Mouse (Mus musculus) embryo, embryonic 11.5 days (tissue): ENCODE results near the gene Mapkapk2.
A peak's percentile ranks its signal among the peaks of the same experiment; 100 is the strongest.
"Not testable (repeated sequence)": the region's sequence is repeated elsewhere in the genome, so short reads cannot be mapped to it uniquely, and the experiment has no call there.

ENCODE experiments used
- DNase-seq: peaks from one replicate; pipeline ENCODE4 v3.0.0-alpha.2; 2012; ENCODE audit warnings: low read depth, low spot score

Gene Mapkapk2

DNA sequence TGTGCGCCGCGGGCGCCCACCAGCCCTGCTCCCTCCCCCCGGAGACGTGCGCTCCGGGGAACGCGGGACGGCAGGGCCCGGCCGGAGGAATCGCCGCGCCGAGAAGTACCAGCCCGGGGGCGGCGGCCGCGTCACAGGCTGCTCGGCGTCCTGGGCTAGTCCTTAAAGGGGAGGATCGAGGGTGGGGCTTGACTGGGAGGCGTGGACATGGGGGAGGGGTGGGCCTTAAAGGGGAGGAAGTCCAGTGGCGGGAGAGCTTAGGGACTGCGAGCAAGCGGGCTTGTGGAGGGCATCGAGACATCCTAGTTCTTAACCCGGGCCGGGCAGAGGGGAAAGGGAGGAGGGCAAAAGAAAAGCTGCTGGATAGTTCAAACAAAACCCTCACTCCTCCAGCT, at the start of gene Mapkapk2:
TSS of gene Mapkapk2 (minus strand) at position 127 of the 395 bp plus-strand sequence.
- DNase-seq = peak; percentile 94

DNA sequence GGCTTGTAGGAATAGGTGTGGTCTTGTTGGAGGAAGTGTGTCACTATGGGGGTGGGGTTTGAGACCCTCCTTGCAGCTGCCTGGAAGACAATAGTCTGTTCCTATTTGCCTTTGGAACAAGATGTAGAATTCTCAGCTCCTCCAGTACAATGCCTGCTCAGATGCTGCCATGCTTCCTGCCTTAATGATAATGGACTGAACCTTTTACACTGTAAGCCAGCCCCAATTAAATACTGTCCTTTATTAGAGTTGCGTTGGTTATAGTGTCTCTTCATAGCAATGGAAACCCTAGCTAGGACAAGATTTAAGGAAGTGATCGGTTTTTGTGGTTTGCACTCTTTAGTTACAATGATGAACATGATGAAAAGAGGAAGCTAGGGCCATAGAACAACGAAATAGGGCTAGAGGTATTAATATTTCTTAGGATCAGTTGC, 48.6 kb upstream of the Mapkapk2 start:
- DNase-seq = no peak

DNA sequence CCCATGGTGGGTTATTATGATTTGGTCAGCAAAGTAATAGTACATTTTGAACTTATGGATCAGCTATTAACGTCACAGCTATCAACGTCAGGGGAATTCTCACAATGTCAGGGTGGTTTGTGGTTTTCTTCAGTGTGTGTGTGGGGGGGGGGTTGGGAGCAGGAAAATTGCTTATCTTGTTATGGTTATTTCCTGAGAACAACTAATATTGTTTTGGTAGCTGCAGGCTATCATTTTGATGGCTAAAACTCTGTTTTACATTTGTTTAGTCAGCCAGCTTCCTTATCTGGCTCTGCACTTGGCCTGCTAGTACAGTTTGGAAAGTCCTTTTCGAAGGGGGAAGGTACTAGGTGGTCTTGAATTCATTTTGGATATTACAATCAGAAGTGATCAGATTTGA, 47.6 kb upstream of the Mapkapk2 start:
- not testable (repeated sequence) for DNase-seq

DNA sequence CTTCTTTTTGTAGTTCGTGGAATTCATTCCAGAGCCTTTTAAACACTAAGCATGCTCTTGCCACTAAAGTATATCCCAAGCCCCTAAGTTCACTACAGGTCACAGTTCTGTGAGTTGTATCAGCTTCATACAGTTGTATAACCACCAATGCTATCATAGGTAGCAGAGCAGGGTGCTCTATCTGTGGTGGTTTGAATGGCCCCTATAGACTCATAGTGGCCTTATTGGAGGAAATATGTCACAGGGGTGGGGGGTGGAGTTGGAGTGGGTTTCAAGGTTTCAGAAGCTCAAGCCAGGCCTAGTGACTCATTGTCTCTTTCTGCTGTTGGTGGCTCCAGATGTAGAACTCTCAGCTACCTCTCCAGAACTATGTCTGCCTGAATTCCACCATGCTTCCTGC, 44.8 kb upstream of the Mapkapk2 start:
- DNase-seq = no peak

DNA sequence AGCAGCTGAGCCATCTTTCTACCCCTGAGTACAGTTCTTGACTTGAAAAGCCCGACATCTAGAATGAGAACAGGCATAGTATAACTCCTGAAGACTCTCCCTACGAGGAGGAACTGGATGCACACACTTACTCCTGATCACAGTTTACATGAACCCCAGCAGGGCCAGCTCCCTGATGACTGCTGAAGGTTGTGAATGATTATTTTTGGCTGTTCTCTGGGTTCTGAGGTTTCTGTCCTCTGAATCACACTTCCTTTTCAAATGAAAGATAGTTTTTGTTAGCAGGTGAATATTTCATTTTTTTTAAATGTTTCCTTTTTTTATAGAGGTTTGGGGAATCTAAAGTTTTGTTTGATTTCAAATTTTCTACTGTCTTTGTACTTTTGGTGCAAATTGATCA, 43.8 kb upstream of the Mapkapk2 start:
- no peak for DNase-seq

DNA sequence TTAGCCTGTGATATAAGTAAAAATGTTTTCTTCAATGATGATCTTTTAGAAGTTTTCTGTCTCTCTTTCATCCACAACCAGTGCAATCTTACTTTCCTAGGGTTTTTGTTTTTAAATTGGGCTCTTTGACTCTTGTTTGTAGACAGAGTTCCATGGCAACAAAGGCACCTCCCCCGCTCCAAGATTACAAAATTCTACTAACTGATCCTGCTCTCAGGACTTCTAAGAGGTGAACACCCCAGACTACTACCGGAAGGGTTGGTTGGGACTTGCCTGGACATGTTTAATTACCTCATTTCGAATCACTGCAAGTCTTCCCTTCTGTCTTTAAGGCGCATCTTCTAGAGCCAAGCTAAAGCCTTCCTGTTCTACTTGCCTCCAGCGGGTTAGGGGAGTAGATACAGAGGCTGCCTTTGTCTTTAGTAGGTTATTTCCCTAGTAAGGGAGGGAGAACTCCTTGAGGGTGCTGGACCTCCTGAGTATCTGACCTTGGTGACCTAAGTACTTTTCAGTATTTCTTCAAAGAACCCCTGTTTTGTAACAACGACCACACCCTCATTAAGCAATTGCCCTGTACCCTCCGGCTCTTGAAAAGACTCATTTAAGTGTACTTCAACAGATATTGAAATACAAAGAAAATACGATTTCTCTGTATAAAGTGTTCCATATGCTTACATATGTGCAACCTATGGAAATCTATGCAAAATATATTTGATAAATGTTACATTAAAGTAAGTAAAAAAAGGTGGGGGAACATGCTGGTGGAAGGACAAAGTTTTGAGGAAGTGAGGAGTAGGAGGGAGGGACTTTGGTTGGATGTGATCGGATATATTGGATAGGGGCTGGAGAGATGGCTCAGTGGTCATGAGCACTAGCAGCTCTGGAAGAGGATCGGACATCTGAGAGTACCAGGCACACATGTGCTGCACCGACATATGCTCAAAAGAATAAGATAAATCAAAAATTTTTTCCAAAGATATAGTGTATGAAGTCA, 41.8 kb upstream of the Mapkapk2 start:
- no peak for DNase-seq

DNA sequence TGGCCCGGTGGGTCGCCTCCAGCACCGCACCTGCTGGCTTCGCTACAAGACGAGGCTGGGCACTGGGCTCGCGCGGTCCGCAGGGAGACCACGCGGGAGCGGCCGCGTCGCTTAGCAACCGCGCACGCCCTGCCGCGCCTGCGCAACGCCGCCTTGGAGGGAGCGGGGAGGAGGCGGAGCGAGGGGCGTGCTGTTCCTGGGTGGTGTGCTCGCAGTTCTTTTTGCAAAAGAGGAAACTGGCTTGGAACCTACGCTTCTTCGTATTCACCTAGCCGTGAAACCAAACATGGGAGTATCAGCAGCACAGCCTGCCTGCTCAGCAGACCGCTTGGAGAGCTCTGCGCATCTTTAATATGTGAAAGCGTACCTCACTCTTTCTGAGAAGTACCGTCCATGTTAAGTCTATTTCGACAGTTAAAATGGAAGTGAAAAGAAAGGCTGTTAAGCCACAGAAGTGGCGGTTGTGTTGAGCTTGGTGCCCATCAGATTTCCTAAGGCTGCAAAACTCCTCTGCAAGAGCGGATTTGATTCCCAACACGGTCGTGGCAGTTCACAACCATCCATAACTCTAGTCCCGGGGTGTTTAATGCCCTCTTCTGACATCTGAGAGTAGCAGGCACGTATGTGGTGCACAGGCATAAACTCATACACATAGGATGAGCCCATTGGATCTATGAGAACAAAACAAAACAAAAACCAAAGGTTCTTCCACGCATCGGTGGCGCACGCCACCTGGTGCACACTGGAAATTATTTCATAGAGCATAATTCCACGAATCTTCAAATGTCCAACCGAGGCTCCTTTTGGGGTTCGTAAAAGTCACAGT, 40.8 kb upstream of the Mapkapk2 start, which contains the start of gene Dyrk3:
TSS of gene Dyrk3 (minus strand) at position 150 of the 826 bp plus-strand sequence.
- peak; percentile 90 for DNase-seq

DNA sequence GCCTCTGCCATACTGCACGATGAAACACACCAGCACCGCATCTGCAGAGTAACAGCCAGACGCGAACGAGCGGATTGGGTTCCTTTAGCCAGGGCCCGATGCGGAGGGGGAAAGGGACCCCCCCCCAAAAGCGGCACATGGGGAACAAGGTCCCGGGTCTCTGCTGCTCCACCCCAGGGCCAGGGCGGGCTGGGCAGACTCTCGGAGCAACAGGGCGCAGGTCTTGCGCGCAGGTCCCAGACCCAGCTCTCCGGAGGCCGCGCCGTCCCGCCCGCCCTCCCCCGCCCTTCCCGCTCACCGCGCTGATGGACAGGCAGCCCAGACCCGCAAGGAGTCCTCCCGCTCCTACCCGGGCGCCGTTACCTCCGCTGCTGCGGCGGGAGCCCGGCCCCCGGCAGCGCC, 40.1 kb upstream of the Mapkapk2 start:
- peak; percentile 37 for DNase-seq

DNA sequence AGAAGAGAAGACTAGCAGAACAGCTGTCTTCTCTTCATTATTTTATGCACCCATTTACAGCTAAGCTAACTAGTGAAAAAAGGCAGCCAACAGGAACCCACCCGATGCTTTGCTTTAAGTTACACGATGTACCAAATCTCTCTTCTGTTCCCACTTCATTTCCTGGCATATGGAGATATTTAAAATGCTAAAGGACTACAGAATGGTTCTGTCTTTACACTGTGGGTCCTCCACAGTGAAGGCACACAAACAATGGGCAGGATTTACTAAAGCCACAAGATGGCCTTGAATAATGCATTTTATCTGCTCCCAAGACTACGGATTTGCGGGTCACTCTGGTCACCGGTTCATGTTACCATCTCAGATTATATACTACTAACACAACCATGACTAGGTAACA, 39.5 kb upstream of the Mapkapk2 start:
- no peak for DNase-seq

DNA sequence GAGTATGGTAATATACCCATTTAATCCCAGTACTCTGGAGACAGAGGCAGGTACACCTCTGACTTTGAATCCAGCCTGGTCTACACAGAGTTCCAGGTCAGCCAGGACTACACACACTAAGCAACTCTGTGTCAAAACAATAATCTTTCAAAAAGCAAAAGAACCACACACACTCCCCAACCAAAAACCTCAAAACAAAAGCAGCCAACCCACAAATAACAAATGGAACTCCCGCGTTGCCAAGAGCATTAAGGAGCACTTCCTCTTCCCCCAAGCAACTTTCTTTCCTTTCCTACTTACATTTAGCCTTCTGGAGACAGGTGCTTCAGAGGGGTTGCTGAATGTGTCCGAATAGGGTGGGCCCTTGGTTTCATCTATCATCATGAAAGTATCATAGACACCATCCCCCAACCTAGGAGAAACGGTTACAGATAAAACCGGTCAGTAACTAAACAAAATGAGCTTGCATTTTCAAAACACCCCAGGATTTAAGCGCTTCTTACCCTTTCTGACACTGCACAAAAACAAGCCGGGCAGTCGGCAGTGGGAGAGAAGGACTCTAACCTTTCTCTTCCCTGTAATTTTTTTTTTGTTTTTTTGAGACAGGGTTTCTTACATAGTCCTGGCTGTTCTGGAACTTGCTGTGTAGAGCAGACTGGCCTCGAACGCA, 38.5 kb upstream of the Mapkapk2 start:
- no peak for DNase-seq

DNA sequence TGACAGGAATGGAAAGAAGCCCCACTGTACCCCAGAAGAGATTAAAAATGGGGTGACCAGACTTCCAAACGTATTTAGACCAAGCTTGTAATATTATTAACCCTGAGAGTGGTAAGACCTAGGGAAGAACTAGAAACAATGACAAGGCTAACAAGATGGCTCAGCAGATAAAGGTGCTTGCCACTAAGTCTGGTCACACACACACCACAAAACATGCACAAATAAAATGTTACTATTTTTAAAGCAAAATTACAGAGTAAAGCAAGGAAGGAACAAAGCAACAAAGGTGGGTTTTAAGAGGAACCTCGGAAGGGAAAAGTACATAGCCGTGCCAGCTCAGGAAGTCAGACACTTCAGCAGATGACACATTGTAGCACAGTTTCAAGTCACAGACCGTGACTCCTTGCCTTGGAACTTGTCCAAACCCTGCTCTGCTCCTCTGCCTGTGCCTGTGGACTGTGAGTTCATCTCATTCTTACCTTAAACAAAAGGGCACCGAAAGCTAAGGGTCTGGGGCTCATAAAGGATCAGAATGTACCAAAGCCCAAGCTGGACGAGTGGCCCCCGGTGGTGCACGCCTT, 37.4 kb upstream of the Mapkapk2 start:
- DNase-seq = no peak

DNA sequence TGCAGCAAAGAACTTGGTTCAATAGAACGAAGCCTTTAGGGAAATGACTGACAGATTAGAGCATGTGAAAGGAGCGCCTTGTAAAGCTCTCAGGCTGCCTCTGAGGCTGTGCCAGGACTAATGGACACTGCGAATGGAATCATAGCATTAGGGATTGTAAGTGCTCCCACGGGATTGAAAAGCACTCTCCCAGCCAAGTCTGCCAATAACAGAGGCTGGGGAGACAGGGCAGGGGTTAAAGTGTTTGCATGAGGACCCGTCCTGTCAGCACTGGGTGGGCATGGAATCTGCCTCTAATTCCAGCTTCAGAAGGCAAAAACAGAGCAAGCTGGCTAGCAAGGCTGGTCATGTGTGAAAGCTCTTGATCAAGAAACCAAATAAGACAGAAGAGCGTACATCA, 36.6 kb upstream of the Mapkapk2 start:
- no peak for DNase-seq

DNA sequence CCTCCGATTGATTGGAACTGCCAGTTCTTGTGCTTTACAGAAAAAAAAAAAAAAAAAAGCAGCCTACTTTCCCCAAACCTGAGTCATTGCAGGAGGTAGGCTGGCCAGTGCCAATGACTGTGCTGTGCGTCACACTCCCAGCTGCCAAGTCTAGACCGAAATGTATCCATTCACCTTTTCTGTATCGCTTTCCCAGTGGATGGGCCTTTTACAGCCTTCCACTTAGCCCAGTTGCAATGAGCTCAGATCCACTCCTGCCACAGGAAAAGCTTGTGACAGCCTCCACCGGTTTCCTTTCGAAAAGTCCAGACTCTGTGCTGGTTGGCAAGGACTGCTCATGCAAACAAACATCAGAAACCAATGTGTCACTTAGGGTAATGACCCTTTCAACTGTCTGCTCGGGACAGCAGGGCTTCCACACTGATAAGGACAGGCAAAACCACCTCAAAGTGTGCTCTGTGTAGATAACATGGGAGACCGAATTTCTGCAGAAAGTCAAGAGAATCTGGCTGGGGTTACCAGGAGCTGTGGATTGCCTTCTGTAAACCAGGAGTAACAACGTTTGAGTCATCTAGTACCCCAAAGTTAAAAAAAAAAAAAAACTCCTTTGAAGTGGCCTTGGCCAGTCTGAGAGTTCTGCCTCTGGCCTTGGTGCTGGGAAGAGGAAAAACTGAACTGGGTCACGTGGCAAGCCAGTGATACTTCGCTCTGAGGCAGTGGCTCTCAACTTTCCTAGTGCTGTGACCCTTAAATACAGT, 28.5 kb upstream of the Mapkapk2 start:
- DNase-seq = no peak

DNA sequence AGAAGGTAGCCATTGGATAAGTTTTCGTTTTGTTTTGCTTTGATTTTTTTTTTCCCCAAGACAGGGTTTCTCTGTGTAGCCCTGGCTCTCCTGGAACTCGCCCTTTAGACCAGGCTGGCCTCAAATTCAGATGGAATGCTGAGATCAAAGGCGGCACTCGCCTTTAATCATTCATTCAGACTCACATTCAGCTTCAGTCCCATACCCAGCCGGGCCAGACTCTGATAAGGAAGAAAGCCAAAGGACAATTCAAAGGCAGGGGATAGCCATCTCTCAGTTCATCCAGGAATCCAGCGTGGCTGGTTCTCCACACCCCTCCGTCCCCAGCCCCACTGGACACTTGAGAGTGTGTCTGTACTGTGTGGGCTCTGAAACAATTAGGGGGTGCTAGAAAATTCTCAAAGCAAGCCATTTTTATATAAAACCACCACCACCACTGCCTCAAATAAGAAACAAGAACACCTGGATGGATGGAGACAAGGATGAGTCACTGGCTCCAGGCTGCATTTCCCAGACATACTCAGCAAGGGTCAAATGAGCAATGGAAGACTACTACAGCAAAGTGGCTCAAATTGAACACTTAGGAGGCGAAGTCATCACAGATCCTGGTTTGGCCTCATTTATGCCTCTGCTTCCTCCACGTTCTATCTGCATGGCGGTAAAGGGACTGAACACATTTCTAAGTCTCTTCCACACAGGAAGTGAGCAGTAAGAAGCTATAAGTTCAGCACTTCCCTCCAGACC, 26.1 kb upstream of the Mapkapk2 start:
- no peak for DNase-seq

DNA sequence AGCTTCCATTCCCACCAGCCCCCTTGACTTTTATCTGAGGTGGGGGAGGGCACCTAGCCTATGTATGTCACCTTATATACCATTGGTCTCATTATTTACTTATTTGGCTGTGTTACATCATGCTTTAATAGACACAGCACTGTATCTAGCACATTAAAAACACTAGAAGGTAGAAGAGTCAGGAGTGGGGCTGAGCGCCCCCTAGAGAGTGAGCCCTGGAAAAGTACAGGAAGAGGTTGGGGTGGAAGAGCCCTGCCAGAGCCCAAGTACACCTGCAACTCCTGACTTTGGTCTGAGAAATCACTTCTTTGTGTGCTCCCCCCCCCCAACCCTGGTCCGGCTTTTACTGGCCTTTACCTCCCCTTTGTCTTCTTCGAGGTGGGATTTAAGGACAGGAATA, 24.4 kb upstream of the Mapkapk2 start:
- no peak for DNase-seq

DNA sequence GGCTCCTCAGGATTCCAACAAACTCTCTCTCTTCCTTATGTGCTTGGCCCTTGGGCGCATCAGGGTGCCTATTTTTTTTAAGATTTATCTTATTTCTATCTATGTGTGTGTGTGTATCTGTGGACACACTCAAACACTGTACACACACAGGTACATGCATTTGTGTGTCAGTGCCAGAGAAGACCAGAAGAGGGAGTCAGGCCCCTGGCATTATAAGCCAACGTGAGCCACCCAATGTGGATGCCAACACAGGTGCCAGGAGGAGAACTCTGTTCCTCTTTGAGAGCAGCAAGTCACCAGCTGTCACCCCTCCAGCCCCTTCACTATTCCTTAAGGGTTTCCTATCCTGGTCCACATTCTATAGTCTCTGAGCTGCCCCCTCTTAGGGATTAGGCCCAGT, 21.4 kb upstream of the Mapkapk2 start:
- DNase-seq = no peak

DNA sequence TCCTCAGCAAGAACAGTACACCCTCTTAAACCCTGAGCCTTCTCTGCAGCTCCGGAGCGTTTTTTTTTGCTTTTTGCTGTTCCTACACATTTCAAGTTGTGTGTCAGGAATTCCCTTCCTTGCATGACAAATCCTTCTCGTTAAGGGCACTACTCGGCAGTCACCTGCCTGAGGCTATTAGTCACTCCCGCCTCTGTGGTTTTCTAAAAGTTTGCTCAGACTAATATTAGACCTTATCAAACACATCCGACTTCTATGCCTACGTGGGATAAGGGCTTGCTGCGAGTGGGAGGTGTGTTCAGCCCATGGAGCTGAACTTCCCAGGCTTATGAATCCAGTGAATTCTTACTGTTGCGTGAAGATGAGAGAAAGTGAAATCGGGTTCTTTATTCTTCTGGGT, 20.9 kb upstream of the Mapkapk2 start:
- no peak for DNase-seq

DNA sequence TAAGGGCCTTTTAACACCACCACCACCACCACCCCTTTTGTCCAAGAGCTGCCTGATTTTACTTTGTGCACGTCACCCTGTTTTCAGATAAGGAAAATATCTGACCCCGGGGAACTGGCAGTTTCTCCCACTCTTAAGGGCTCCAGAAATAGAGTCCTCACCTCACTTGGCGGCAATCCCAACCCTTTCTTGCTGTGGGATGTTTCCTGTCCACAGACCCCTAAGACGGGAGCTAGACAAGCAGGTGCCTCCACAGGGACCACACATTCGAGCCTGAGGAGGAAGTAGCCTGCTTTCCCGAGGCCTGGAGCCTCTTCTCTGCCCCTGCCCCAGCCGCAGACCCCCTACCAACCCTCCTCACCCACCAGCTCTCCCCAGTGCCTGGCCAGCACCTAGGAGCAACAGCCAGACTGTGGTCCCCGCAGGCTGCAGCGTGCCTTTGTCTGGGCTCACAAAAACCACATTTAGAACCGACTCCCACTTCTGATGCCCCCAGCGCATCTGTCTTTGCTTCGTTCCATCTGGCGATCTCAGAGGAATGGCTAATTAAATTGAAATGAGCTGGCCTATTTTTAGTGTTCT, 18.9 kb upstream of the Mapkapk2 start:
- DNase-seq = no peak

DNA sequence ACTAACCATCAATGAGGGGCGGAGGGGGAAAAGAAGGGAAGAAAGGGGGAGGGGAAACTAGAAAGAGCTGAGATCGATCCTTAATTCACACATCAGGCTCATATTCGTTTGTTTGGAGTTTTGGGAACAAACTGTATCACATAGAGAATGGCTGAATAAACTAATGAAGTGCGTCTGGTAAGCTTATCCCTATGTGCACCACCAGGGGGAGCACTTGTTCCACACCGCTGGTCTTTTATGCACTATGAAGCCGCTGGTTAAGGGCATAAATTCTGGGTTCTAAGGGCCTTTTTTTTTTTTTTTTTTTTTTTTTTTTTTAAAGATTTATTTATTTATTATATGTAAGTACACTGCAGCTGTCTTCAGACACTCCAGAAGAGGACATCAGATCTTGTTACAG, 18.3 kb upstream of the Mapkapk2 start:
- DNase-seq = no peak

DNA sequence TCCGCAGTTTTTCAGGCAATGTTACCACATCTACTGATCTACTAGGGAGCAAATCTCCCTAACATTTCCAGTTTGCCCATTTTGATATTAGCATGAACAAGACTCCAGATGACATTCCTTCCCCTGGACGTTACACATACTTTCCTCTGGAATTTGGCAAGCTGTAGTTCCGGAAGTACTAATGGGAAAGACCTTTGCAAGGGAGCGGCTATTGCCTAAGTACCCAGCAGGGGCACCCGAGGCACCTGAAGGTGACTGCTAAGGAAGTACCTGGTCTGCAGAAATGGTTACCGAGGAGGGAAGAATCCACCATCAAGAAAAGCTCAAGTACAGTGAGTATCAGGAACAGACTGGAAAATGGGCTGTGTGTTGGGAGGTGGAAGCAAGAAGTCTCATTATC, 14.9 kb upstream of the Mapkapk2 start:
- DNase-seq = no peak
